Mouse (Mus musculus): ENCODE results near the gene Sdc4. TPM values are rescaled to one million over a fixed set of nuclear protein-coding genes. Genes with fewer than 3 reads are reported as not detected.

The Sdc4 gene
- polyA plus RNA-seq, 1 experiment from 2014 or later: 19.6 TPM

DNA sequence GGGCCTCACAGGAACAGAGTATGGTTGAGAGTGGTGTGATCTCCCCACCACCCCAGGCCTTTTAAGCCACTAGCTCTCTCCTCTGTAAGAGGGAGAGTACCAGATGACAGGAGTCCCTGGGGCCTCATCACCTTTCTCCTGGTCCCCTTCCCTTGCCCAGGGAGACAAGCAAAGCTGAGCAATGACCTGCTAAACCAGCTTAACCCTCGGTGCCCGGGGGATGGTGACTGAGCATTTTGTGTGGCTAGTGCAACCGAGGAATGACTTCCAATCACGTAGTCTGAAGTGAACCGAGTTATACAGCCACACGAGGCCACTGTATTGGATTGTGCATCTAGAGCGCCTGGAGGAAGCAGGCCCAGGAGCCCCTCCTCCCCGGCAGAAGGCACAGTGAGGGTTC, 19.3 kb downstream of the Sdc4 start:
- WGBS: 93% methylated on average over 8 of the region's 8 CpGs
- peaks cover 26% of the 10 kb centered on the region for H3K4me1 ChIP-seq
- H3K36me3 ChIP-seq (replicated peaks): peaks cover 24% of the 10 kb centered on the region
- H3K9me3 ChIP-seq: no peaks in the 10 kb centered on the region
- no peak overlapping the region for H3K4me3 ChIP-seq
- H3K27ac ChIP-seq: no peak overlapping the region
- peaks cover 12% of the 10 kb centered on the region for H3K27me3 ChIP-seq (ENCODE audit: poor library complexity, severe bottlenecking)
- DNase-seq (ENCODE audit: extremely low spot score, low spot score): no peak

DNA sequence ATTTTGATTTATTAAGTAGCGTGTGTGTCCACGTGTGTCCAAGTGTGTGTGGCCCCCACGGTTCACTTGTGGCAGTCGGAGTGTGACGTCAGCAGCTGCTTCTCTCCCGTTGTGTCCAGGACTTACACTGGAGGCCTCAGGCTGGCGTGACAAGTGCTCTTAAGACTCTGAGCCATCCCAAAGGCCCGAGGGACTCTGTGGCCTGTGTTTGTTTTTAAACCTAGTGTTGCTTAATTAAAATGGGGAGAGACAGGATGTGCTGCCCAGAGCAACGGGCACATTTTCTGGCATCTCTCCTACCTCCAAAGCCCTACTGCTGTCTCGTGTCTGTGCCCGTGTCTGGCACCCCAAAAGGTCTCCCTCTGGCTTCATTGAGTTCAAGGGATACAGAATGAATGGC, 20.2 kb downstream of the Sdc4 start:
- H3K9me3 ChIP-seq: no peaks in the 10 kb centered on the region
- no peak overlapping the region for H3K4me3 ChIP-seq
- H3K27me3 ChIP-seq (ENCODE audit: poor library complexity, severe bottlenecking): peaks cover 2% of the 10 kb centered on the region; the same call in 1 of the 2 replicates
- H3K4me1 ChIP-seq: peaks cover 26% of the 10 kb centered on the region
- WGBS: 93% methylated on average over 11 of the region's 11 CpGs
- H3K36me3 ChIP-seq (replicated peaks): peaks cover 19% of the 10 kb centered on the region
- DNase-seq (ENCODE audit: extremely low spot score, low spot score): no peak
- no peak overlapping the region for H3K27ac ChIP-seq

DNA sequence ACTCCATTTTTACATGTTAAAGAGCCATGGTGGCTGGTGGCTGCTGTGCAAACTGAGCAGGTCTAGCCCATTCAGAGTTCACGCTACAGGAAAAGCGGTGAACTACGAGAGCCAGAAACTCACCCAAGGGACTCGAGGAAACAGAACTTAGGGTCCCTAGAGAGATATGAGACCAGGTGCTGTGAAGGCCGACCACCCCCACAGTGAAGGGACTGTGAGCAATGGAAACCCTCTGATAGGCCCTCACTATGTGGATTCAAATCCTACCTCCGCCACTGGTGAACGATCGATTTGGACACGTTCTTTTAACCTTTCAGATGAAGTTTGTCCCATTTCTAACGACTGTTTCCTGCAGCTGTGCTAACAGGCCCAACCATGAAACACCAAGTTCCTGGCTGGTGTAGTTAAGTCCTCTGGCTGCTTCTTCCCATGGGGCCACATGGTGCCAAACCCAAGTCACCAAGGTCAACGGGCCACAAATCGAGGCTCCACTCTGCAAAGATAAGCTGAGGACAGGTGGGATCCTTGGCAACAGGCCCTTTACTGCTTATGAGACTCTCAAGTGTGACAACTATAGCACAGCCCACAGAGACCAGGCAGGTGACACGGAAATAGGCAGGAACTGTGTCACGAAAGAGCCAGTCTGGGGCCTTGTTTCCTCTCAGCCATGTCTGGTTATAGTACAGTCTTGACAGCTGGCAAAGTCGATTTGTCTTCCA, 20.9 kb downstream of the Sdc4 start:
- Histone ChIP-seq H3K27ac (no peak overlapping the region), H3K9me3 (no peaks in the 10 kb centered on the region), H3K4me1 (peaks cover 28% of the 10 kb centered on the region), H3K27me3 (ENCODE audit: poor library complexity, severe bottlenecking) (peaks cover 2% of the 10 kb centered on the region; the same call in 1 of the 2 replicates), H3K36me3 (replicated peaks) (peaks cover 13% of the 10 kb centered on the region), H3K4me3 (no peak overlapping the region)
- 92% methylated on average over 15 of the region's 15 CpGs for WGBS
- DNase-seq (ENCODE audit: extremely low spot score, low spot score): no peak

DNA sequence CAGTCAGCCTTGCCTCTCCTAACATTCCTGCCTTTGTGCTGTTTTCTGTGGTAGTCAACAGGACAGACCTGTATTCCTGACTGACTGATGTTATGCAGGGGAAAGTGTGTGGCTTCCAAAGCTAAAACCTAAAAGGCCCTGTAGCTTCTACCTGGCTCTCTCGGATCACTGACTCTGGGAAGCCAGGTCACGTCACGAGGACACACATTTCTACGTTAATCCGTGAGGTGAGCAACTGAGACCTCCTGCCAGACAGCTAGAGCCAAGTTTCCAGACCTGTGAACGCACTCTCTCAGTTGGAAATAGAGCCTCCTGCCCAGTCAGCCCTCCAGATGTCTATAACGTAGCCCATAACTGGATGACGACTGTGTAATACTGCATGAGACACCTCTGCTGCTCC, 21.7 kb downstream of the Sdc4 start:
- H3K4me1 ChIP-seq: peaks cover 28% of the 10 kb centered on the region
- H3K4me3 ChIP-seq: no peak overlapping the region
- no peaks in the 10 kb centered on the region for H3K9me3 ChIP-seq
- H3K36me3 ChIP-seq (replicated peaks): peaks cover 12% of the 10 kb centered on the region
- DNase-seq (ENCODE audit: extremely low spot score, low spot score): no peak
- 91% methylated on average over 8 of the region's 8 CpGs for WGBS
- no peak overlapping the region for H3K27ac ChIP-seq
- peaks cover 4% of the 10 kb centered on the region; the same call in 1 of the 2 replicates for H3K27me3 ChIP-seq (ENCODE audit: poor library complexity, severe bottlenecking)

DNA sequence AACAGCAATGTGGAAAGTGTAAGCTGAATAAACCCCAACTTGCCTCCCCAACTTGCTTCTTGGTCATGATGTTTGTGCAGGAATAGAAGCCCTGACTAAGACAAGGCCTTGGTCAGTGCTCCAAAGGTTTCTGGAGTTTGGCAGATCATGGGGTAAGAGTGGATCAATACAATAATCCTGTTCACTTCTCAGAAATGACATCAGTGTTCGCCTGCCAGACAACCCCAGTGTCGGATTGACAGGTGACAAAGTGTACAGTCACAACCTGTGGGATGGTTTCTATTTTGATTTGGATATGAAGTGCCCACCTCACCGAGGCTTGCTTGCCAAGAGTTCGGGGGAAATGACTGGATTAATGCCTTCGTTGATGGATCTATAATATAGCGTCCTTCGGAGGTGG, 22.4 kb downstream of the Sdc4 start:
- Histone ChIP-seq H3K4me3 (no peak overlapping the region), H3K9me3 (no peaks in the 10 kb centered on the region), H3K27me3 (ENCODE audit: poor library complexity, severe bottlenecking) (peaks cover 4% of the 10 kb centered on the region; the same call in 1 of the 2 replicates), H3K27ac (no peak overlapping the region), H3K36me3 (replicated peaks) (peaks cover 12% of the 10 kb centered on the region), H3K4me1 (peaks cover 27% of the 10 kb centered on the region)
- 91% methylated on average over 7 of the region's 7 CpGs for WGBS
- no peak for DNase-seq (ENCODE audit: extremely low spot score, low spot score)

DNA sequence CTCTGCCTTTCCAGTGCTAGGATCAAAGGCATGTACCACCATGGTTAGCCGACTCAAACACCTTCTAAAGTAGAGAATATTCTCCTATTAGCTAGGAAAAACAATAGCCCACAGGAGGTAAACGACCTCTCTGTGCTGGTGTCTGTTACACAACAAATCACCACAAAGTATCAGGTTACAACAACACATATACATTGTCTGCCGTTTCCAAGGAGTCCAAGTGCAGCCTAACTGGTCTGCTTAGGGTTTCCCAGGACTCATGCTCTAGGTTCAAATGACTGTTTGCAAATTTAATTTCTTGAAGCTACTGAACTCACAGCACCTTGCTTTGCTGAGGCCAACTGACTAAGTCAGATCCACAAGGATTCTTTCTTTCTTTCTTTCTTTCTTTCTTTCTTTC, 24.2 kb downstream of the Sdc4 start:
- no peak overlapping the region for H3K27ac ChIP-seq
- H3K27me3 ChIP-seq (ENCODE audit: poor library complexity, severe bottlenecking): peaks cover 18% of the 10 kb centered on the region
- no peak overlapping the region for H3K4me3 ChIP-seq
- H3K36me3 ChIP-seq (replicated peaks): peaks cover 10% of the 10 kb centered on the region
- 8% methylated on average over 3 of the region's 3 CpGs for WGBS
- peaks cover 22% of the 10 kb centered on the region for H3K4me1 ChIP-seq
- no peaks in the 10 kb centered on the region for H3K9me3 ChIP-seq
- DNase-seq (ENCODE audit: extremely low spot score, low spot score): no peak

DNA sequence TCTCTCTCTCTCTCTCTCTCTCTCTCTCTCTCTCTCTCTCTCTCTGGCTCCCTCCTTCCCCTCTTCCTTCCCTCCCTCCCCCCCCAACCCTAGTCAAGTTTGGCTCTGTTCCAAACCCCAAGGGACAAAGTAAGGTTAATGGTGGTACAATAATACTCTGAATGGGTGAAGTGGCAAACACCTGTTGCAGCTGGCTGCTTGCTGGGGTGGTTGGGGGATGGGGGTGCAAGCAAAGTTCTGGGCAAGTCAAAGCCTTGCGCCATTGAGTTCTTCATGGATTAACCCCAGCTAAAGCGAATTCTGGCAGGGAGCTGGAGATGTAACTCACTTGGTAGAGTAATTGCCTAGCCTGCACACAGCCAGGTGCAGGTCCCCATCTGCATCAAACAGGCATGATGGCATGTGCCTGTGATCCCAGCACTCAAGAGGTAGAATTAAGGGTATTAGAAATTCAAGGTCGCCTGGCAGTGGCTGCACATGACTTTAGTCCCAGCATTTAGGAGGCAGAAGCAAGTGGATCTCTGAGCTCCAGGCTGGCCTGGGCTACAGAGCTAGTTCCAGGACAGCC, 25.3 kb downstream of the Sdc4 start:
- no peak for DNase-seq (ENCODE audit: extremely low spot score, low spot score)
- H3K27me3 ChIP-seq (ENCODE audit: poor library complexity, severe bottlenecking): peaks cover 29% of the 10 kb centered on the region
- H3K27ac ChIP-seq: no peak overlapping the region
- H3K36me3 ChIP-seq (replicated peaks): peaks cover under 1% of the 10 kb centered on the region
- H3K4me1 ChIP-seq: peaks cover 28% of the 10 kb centered on the region
- no peak overlapping the region for H3K4me3 ChIP-seq
- WGBS: 27% methylated on average over 3 of the region's 3 CpGs
- H3K9me3 ChIP-seq: no peaks in the 10 kb centered on the region

DNA sequence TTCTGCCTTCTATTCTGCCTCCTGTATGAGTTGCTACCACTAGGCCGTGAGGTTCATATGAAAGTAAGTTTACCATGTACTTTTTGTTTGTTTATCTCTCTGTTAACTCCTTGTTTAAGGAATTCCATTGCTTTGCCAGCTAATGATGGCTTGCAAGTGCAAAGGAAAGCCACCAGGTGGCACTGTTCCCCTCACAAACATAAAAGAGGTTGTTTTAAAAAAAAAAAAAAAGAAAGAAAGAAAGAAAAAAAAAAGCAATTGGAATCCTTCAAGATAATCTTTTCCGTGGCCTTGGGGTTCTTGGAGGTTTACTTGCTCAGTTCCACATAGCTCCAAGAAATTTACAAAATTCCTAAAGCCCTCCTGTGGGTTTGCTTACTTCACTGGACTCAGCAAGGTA, 26.5 kb downstream of the Sdc4 start:
- no peak for DNase-seq (ENCODE audit: extremely low spot score, low spot score)
- H3K27ac ChIP-seq: no peak overlapping the region
- no peak overlapping the region for H3K4me3 ChIP-seq
- no peaks in the 10 kb centered on the region for H3K9me3 ChIP-seq
- 4% methylated on average over 2 of the region's 2 CpGs for WGBS
- H3K36me3 ChIP-seq (replicated peaks): no peaks in the 10 kb centered on the region
- peaks cover 39% of the 10 kb centered on the region for H3K27me3 ChIP-seq (ENCODE audit: poor library complexity, severe bottlenecking)
- peaks cover 28% of the 10 kb centered on the region for H3K4me1 ChIP-seq

DNA sequence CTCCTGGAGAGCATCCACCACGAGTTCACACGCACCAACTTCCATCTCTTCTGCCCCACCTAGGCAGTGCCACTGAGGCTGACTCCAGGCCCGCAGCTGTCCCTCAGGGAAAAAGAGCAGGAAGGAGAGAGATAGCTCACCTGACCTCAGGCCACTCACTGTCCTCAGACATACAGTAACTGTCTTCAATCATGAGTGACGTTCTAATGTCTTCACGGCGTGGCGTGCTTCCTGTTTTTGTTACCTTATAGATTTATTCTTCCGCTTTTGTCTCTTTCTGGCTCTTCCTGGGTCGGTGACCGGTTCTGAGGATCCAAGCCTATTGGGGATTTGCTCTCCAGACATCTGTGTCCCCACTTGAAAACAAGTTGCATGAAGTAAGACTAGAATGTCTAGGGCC, 29.1 kb downstream of the Sdc4 start:
- no peak for DNase-seq (ENCODE audit: extremely low spot score, low spot score)
- Histone ChIP-seq H3K4me1 (peaks cover 23% of the 10 kb centered on the region), H3K4me3 (peak overlapping the region; percentile 29; the same call in 1 of the 2 replicates), H3K27me3 (ENCODE audit: poor library complexity, severe bottlenecking) (peaks cover 55% of the 10 kb centered on the region), H3K27ac (no peak overlapping the region), H3K9me3 (no peaks in the 10 kb centered on the region), H3K36me3 (replicated peaks) (no peaks in the 10 kb centered on the region)
- WGBS: 77% methylated on average over 10 of the region's 10 CpGs

DNA sequence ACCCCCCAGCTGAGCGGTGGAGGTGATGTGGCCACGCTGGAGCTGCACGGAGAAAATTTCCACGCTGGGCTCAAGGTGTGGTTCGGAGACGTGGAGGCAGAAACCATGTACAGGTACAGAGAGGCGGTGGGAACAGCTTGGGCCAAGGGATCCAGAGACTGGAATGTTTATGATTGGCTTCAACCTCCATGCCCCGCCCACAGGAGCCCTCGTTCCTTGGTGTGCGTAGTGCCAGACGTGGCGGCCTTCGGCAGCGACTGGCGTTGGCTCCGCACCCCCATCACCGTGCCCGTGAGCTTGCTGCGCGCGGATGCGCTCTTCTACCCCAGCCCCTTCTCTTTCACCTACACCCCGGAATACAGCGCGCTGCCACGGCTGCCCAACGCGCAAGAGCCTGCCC, 29.5 kb downstream of the Sdc4 start:
- H3K4me3 ChIP-seq: peak overlapping the region; percentile 29; the same call in 1 of the 2 replicates
- peaks cover 59% of the 10 kb centered on the region for H3K27me3 ChIP-seq (ENCODE audit: poor library complexity, severe bottlenecking)
- WGBS: 24% methylated on average over 28 of the region's 28 CpGs
- H3K9me3 ChIP-seq: no peaks in the 10 kb centered on the region
- DNase-seq (ENCODE audit: extremely low spot score, low spot score): no peak
- peaks cover 19% of the 10 kb centered on the region for H3K4me1 ChIP-seq
- H3K36me3 ChIP-seq (replicated peaks): no peaks in the 10 kb centered on the region
- H3K27ac ChIP-seq: no peak overlapping the region

DNA sequence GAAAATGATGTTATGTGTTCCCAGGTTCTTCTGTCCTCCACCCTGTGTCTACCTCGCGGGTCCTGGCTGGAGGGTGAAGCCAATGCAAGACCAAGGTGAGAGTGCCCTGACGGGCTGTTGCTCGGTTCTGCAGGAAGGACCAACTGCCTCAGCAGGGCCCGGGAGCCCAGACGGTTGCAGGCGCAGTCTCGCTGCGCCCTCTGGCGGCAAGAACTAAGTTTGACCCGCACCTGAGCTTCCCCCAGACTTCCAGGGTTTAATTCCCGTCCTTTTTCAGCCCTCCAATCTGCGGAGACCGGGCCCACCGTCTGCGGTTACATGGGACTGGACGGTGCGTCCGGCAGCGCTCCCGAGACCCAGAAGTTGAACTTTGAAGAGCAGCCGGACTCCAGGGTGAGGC, 36.0 kb downstream of the Sdc4 start:
- H3K9me3 ChIP-seq: no peaks in the 10 kb centered on the region
- H3K27me3 ChIP-seq (ENCODE audit: poor library complexity, severe bottlenecking): peaks cover 88% of the 10 kb centered on the region
- 1% methylated on average over 22 of the region's 22 CpGs for WGBS
- DNase-seq (ENCODE audit: extremely low spot score, low spot score): peak; percentile 79
- H3K27ac ChIP-seq: no peak overlapping the region
- H3K4me3 ChIP-seq: no peak overlapping the region
- peaks cover 28% of the 10 kb centered on the region for H3K4me1 ChIP-seq
- H3K36me3 ChIP-seq (replicated peaks): no peaks in the 10 kb centered on the region

DNA sequence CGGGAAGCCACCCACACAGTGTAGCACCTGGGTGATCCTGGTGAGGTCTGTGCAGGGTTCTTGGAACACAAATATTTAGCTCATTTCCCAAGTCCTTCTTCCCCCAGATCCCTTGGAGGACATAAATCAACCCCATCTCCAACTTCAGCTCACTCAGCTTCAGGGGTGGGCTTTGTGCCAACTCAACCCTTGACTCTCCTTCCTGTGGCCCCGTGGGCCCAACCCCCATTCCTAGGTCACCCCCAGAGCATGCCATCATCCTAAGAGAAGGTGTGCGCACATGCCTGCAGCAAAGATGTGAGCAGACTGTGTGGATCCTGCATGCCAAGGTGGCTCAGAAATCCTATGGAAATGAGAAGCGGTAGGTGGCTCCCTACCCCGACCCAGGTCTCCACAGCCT, 38.2 kb downstream of the Sdc4 start:
- WGBS: 37% methylated on average over 5 of the region's 5 CpGs
- peaks cover 34% of the 10 kb centered on the region for H3K4me1 ChIP-seq
- DNase-seq (ENCODE audit: extremely low spot score, low spot score): no peak
- no peaks in the 10 kb centered on the region for H3K36me3 ChIP-seq (replicated peaks)
- H3K9me3 ChIP-seq: no peaks in the 10 kb centered on the region
- H3K27ac ChIP-seq: no peak overlapping the region
- H3K4me3 ChIP-seq: no peak overlapping the region
- H3K27me3 ChIP-seq (ENCODE audit: poor library complexity, severe bottlenecking): peaks cover 100% of the 10 kb centered on the region

DNA sequence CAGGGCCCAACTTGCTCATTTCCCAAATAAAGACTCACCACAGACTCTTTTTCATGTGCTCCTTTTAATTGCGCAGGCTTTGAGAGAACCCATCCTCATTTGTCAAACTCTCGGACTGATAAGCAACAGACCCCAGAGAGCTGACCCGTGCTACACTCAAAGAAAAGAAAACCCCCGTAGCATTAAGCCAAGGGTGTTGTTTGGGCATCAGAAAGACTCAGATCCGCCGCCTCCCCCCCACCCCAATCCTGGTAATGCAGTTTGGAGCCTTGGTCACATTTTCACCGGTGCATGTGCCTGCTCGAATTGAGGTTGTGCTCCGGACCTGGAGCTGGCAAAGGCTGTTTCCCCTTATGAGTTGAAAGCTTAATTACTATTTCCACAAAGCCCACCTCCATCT, 38.6 kb downstream of the Sdc4 start, which contains the start of gene Matn4:
Gene Matn4 (minus strand): TSS at position 101 of the 400 bp plus-strand sequence.
- Histone ChIP-seq H3K4me1 (peaks cover 38% of the 10 kb centered on the region), H3K9me3 (no peaks in the 10 kb centered on the region), H3K27ac (no peak within 1 kb of the TSS), H3K27me3 (ENCODE audit: poor library complexity, severe bottlenecking) (peaks cover 100% of the 10 kb centered on the region), H3K4me3 (peak within 1 kb of the TSS; percentile 43), H3K36me3 (replicated peaks) (no peaks in the 10 kb centered on the region)
- DNase-seq (ENCODE audit: extremely low spot score, low spot score): no peak
- WGBS: 10% methylated on average over 9 of the region's 9 CpGs
